Mouse (Mus musculus) brain, embryonic 14.5 days (tissue): ENCODE data around the gene Tnik.

Experiments
- CTCF ChIP-seq: fragments of 200-500 bp; IDR thresholded peaks from 2 replicates; pipeline ENCODE4 v1.5.1; 2012; ENCODE audit warnings: inconsistent platforms, mild to moderate bottlenecking, moderate library complexity, borderline replicate concordance; ENCODE audit not compliant: insufficient read depth, insufficient read length; ENCODE audit errors: extremely low read depth
- POLR2A ChIP-seq: fragments of 200-500 bp; IDR thresholded peaks from 2 replicates; pipeline ENCODE4 v1.6.1; 2012; ENCODE audit warnings: mild to moderate bottlenecking, inconsistent platforms, borderline replicate concordance; ENCODE audit not compliant: poor library complexity, insufficient read depth, insufficient read length, severe bottlenecking; ENCODE audit errors: extremely low read depth

GRCm38 (mm10) chr3:28343661-28344060 is 80.6 kb downstream of the Tnik start:
- TF ChIP-seq POLR2A: no peak
- TF ChIP-seq CTCF: no peak
